Mouse (Mus musculus) bone marrow, adult 2 months (tissue): ENCODE results near the gene Espn.

Experiments used
- CTCF ChIP-seq: fragments of 200-500 bp; IDR thresholded peaks from 2 replicates; pipeline ENCODE4 v1.5.1; 2011; ENCODE audit warnings: low read length, control low read depth; ENCODE audit not compliant: control insufficient read depth, insufficient read depth
- POLR2A ChIP-seq: fragments of 200-500 bp; IDR thresholded peaks from 2 replicates; pipeline ENCODE4 v1.6.1; 2011; ENCODE audit warnings: low read depth, mild to moderate bottlenecking, control low read depth, low read length, borderline replicate concordance; ENCODE audit not compliant: control insufficient read depth

GRCm38 (mm10) chr4:152072121-152072601 is 80.0 kb downstream of the Espn start, which contains the start of gene Plekhg5:
- TF ChIP-seq POLR2A (no peak), CTCF (no peak)
